Mouse (Mus musculus) left cerebral cortex, postnatal 36 days (tissue): ENCODE measurements at regions not wholly inside any gene's neighbourhood (a gene's known extent, or its start where the extent isn't known, plus 50 kb on each side); places are given as distances from the start of the nearest gene placed in this dataset.

Source experiments
- DNase-seq, 2 experiments: peaks; one replicate each; pipeline ENCODE4 v3.0.0; 2021 to 2022; ENCODE audit warnings: low spot score in 2 of 2, mixed read lengths in 1 of 2
- intact Hi-C: fragments of 180-260 bp; cut with DNase I; formaldehyde crosslinking; loops from one replicate; pipeline ENCODE4 v1.15.1; 2025

- intact Hi-C loops: no loop called here
- no peak for DNase-seq
Observed at GRCm38 (mm10) chr7:74065449-74066099, 52.1 kb upstream of the St8sia2 start.
